Mouse (Mus musculus): Measurements from ENCODE around the gene Pfkfb4. TPM values are rescaled to one million over a fixed set of nuclear protein-coding genes. Genes with fewer than 3 reads are reported as not detected.
A peak's percentile ranks its signal among the peaks of the same experiment; 100 is the strongest.

Pfkfb4 gene
- total and polyA plus RNA-seq, 2 experiments, result 1.0 to 1.4 TPM

DNA sequence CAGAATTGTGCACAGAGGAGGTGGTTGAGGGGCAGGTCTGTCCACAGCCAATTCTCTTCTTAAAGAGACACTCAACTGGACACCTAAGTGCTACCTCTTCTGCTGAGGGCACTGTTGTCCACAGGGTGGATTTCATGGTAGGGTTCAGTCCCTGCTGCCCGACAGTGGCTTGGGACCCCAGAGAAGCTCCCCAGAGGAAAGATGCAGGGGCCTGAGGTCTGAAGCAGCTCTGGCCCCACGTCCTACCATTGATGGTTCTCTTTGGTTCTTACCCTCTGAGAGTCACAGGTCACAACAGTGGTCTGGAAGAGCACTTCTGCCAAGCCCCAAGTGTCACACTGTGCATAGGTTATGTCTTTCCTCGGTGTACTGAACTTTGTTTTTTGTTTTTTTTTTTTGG, 61.8 kb downstream of the Pfkfb4 start:
- peaks cover 7% of the 10 kb centered on the region; the same call in 1 of the 2 replicates for H3K79me2 ChIP-seq (ENCODE audit: control insufficient read depth, insufficient read depth, low read length)
- no peak overlapping the region for H3K27ac ChIP-seq (replicated peaks; ENCODE audit: insufficient read depth, low read depth, low read length)

GRCm38 (mm10) chr9:109053851-109054250, 62.3 kb downstream of the Pfkfb4 start:
- Histone ChIP-seq H3K79me2 (ENCODE audit: control insufficient read depth, insufficient read depth, low read length) (peaks cover 11% of the 10 kb centered on the region; the same call in 1 of the 2 replicates), H3K4me3 (ENCODE audit: insufficient read depth, low read depth, low read length) (no peak overlapping the region), H3K27me3 (ENCODE audit: control insufficient read depth, insufficient read depth, low read length) (no peaks in the 10 kb centered on the region), H3K4me1 (ENCODE audit: control insufficient read depth, insufficient read depth, low read length) (peaks cover 11% of the 10 kb centered on the region), H3K9ac (ENCODE audit: low read depth, low read length) (no peak overlapping the region), H3K27ac (replicated peaks; ENCODE audit: insufficient read depth, low read depth, low read length) (no peak overlapping the region), H3K36me3 (ENCODE audit: control insufficient read depth, insufficient read depth, low read length) (no peaks in the 10 kb centered on the region)
- WGBS, result 87% methylated on average over 6 of the region's 6 CpGs
- DNase-seq (ENCODE audit: extremely low read depth, low read depth, low spot score), result no peak
- TF ChIP-seq POLR2A (IDR thresholded peaks at IDR 0.05; ENCODE audit: extremely low read depth, insufficient read depth, low read length), result no peak
- no peak for TF ChIP-seq CTCF (IDR thresholded peaks at IDR 0.05; ENCODE audit: low read depth, low read length)

More for the DNA sequence above, 61.8 kb downstream of the Pfkfb4 start:
- no peak for DNase-seq (ENCODE audit: extremely low read depth, low read depth, low spot score)
- Histone ChIP-seq H3K36me3 (ENCODE audit: control insufficient read depth, insufficient read depth, low read length) (no peaks in the 10 kb centered on the region), H3K9ac (ENCODE audit: low read depth, low read length) (no peak overlapping the region), H3K4me3 (ENCODE audit: insufficient read depth, low read depth, low read length) (no peak overlapping the region), H3K27me3 (ENCODE audit: control insufficient read depth, insufficient read depth, low read length) (no peaks in the 10 kb centered on the region), H3K4me1 (ENCODE audit: control insufficient read depth, insufficient read depth, low read length) (peaks cover 7% of the 10 kb centered on the region)
- WGBS, result 89% methylated on average over 3 of the region's 3 CpGs
- no peak for TF ChIP-seq POLR2A (IDR thresholded peaks at IDR 0.05; ENCODE audit: extremely low read depth, insufficient read depth, low read length)
- no peak for TF ChIP-seq CTCF (IDR thresholded peaks at IDR 0.05; ENCODE audit: low read depth, low read length)

DNA sequence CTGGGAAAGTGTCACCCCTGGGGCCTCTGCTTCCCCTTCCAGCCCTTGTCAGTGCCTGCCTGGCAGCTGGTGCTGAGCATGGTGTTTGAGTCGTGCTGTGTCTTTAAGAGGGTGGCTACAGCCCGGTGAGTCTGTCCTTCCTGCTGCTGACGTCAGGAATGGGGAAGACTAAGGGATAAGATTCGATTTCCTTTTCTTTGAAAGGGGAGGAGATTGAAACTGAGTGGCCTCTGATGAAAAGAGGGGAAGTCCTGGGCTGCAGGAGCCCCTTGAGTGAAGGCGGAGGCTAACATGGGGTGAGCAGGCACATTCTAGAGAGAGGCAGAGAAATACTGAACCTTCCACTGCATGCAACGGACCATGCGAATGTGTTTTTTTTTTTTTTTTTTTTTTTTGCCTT, 63.1 kb downstream of the Pfkfb4 start:
- no peaks in the 10 kb centered on the region for H3K36me3 ChIP-seq (ENCODE audit: control insufficient read depth, insufficient read depth, low read length)
- peak; percentile 90 for DNase-seq (ENCODE audit: extremely low read depth, low read depth, low spot score)
- H3K27me3 ChIP-seq (ENCODE audit: control insufficient read depth, insufficient read depth, low read length), result no peaks in the 10 kb centered on the region
- peak overlapping the region; percentile 58; the same call in 1 of the 2 replicates for H3K9ac ChIP-seq (ENCODE audit: low read depth, low read length)
- peak overlapping the region; percentile 49 for H3K4me3 ChIP-seq (ENCODE audit: insufficient read depth, low read depth, low read length)
- no peak for TF ChIP-seq CTCF (IDR thresholded peaks at IDR 0.05; ENCODE audit: low read depth, low read length)
- no peak for TF ChIP-seq POLR2A (IDR thresholded peaks at IDR 0.05; ENCODE audit: extremely low read depth, insufficient read depth, low read length)
- peaks cover 11% of the 10 kb centered on the region; the same call in 1 of the 2 replicates for H3K79me2 ChIP-seq (ENCODE audit: control insufficient read depth, insufficient read depth, low read length)
- H3K27ac ChIP-seq (replicated peaks; ENCODE audit: insufficient read depth, low read depth, low read length), result peak overlapping the region; percentile 63
- 3% methylated on average over 7 of the region's 7 CpGs for WGBS
- peaks cover 12% of the 10 kb centered on the region for H3K4me1 ChIP-seq (ENCODE audit: control insufficient read depth, insufficient read depth, low read length)

DNA sequence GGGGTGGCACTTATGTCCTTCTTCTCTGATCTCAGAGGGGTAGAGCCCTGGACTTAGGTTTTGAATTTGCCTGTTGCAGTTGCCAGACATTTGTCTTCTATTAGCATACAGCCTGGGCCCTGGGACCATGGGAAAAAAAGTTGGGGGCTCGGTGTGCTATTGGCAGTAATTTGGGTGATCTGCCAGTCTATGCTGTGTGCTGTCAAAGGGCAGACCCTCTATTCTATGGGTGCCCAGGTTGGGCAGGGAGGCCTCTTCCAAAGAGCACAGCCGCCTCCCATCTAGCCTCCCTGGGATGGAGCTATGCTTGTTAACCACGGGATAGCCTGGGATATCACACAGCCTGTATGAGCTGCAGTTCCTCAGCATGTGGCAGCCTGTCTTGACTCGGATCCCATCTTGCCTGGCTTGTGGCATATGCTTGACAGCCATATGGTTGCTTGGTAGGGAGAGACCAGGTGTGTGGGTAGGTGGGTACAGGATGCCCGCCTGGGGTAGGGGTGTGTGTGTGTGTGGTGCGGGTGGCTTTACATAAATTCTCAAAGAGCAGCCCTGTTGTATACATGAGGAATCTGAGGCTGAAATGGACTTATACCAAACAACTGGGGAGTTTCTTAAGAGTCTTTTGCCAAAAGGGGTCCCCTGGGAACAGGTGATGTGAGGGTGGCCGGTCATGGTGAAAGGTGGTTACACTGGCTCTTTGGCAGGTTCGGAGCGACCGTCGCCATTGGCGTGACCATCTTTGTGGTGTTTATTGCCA, 63.9 kb downstream of the Pfkfb4 start:
- Histone ChIP-seq H3K4me3 (ENCODE audit: insufficient read depth, low read depth, low read length) (peak overlapping the region; percentile 49), H3K36me3 (ENCODE audit: control insufficient read depth, insufficient read depth, low read length) (no peaks in the 10 kb centered on the region), H3K27me3 (ENCODE audit: control insufficient read depth, insufficient read depth, low read length) (no peaks in the 10 kb centered on the region), H3K27ac (replicated peaks; ENCODE audit: insufficient read depth, low read depth, low read length) (peak overlapping the region; percentile 63), H3K4me1 (ENCODE audit: control insufficient read depth, insufficient read depth, low read length) (peaks cover 12% of the 10 kb centered on the region), H3K79me2 (ENCODE audit: control insufficient read depth, insufficient read depth, low read length) (peaks cover 11% of the 10 kb centered on the region; the same call in 1 of the 2 replicates), H3K9ac (ENCODE audit: low read depth, low read length) (peak overlapping the region; percentile 58)
- TF ChIP-seq CTCF (IDR thresholded peaks at IDR 0.05; ENCODE audit: low read depth, low read length) (no peak), POLR2A (IDR thresholded peaks at IDR 0.05; ENCODE audit: extremely low read depth, insufficient read depth, low read length) (no peak)
- DNase-seq (ENCODE audit: extremely low read depth, low read depth, low spot score), result no peak
- 93% methylated on average over 12 of the region's 12 CpGs for WGBS

GRCm38 (mm10) chr9:109056081-109056690, 64.6 kb downstream of the Pfkfb4 start:
- WGBS, result 92% methylated on average over 17 of the region's 17 CpGs
- Histone ChIP-seq H3K9ac (ENCODE audit: low read depth, low read length) (peak overlapping the region; percentile 1; the same call in 1 of the 2 replicates), H3K79me2 (ENCODE audit: control insufficient read depth, insufficient read depth, low read length) (peaks cover 11% of the 10 kb centered on the region; the same call in 1 of the 2 replicates), H3K36me3 (ENCODE audit: control insufficient read depth, insufficient read depth, low read length) (no peaks in the 10 kb centered on the region), H3K4me1 (ENCODE audit: control insufficient read depth, insufficient read depth, low read length) (peaks cover 12% of the 10 kb centered on the region), H3K27ac (replicated peaks; ENCODE audit: insufficient read depth, low read depth, low read length) (no peak overlapping the region), H3K4me3 (ENCODE audit: insufficient read depth, low read depth, low read length) (no peak overlapping the region), H3K27me3 (ENCODE audit: control insufficient read depth, insufficient read depth, low read length) (no peaks in the 10 kb centered on the region)
- DNase-seq (ENCODE audit: extremely low read depth, low read depth, low spot score), result no peak
- no peak for TF ChIP-seq CTCF (IDR thresholded peaks at IDR 0.05; ENCODE audit: low read depth, low read length)
- TF ChIP-seq POLR2A (IDR thresholded peaks at IDR 0.05; ENCODE audit: extremely low read depth, insufficient read depth, low read length), result no peak

Measured in liver, adult 2 months (tissue).